Mouse (Mus musculus) hindbrain, postnatal 0 days (tissue): ENCODE results near the gene Abhd2. TPM values are rescaled to one million over a fixed set of nuclear protein-coding genes. Genes with fewer than 3 reads are reported as not detected.

Source experiments
- ATAC-seq: fragments of 200-750 bp; cut with Nextera tagmentation; 2 replicates; pipeline ENCODE4 v1.8.0; 2017; ENCODE audit warnings: mild to moderate bottlenecking, moderate TSS enrichment, moderate library complexity
- DNase-seq: peaks from one replicate; pipeline ENCODE4 v3.0.0-alpha.2; 2015; ENCODE audit warnings: low spot score
- H3K27ac ChIP-seq: fragments of 300-500 bp; sonication (generic); 2 replicates; pipeline ENCODE4 v1.5.1; 2014; ENCODE audit warnings: mild to moderate bottlenecking
- H3K27me3 ChIP-seq: fragments of 300-500 bp; sonication (generic); 2 replicates; pipeline ENCODE4 v1.6.1; 2014; ENCODE audit warnings: low read length, mixed read lengths; ENCODE audit not compliant: insufficient read depth
- H3K36me3 ChIP-seq: fragments of 300-500 bp; sonication (generic); 2 replicates; pipeline ENCODE4 v1.6.1; 2014; ENCODE audit warnings: low read length, mixed read lengths; ENCODE audit not compliant: insufficient read depth
- H3K4me1 ChIP-seq: fragments of 300-500 bp; sonication (generic); 2 replicates; pipeline ENCODE4 v1.6.1; 2014; ENCODE audit warnings: antibody characterized with exemption, low read length, mixed read lengths; ENCODE audit not compliant: insufficient read depth
- H3K4me2 ChIP-seq: fragments of 300-500 bp; sonication (generic); 2 replicates; pipeline ENCODE4 v1.6.1; 2014; ENCODE audit warnings: low read depth, mild to moderate bottlenecking, low read length, moderate library complexity, mixed read lengths
- H3K4me3 ChIP-seq: fragments of 300-500 bp; sonication (generic); 2 replicates; pipeline ENCODE4 v1.5.1; 2014; ENCODE audit warnings: low read length
- H3K9ac ChIP-seq: fragments of 300-500 bp; sonication (generic); replicated peaks from 2 replicates; pipeline ENCODE4 v1.6.1; 2014; ENCODE audit warnings: mild to moderate bottlenecking, low read length, moderate library complexity, mixed read lengths
- H3K9me3 ChIP-seq: fragments of 300-500 bp; sonication (generic); 2 replicates; pipeline ENCODE4 v1.6.1; 2016; ENCODE audit warnings: low read length, mixed read lengths
- CTCF ChIP-seq: IDR thresholded peaks from 2 replicates; pipeline ENCODE4 v1.5.1; 2016; ENCODE audit warnings: antibody characterized with exemption, control low read depth, low read depth
- WGBS: fragments of 180-500 bp; shearing (Covaris S2); extraction: QIAGEN DNeasy Blood & Tissue Kit; methylation state at CpG from one replicate; pipeline ENCODE4 v1.1.7; 2014; 5-methylcytosine and 5-hydroxymethylcytosine counted together
- polyA plus RNA-seq: library from polyadenylated mRNA; unstranded; fragments of >200 nt; fragmentation: Nextera tagmentation; extraction: Ambion mirVana; gene quantifications from 2 replicates; pipeline ENCODE4 v1.2.1, GENCODE M21; 2015
- total RNA-seq: library from RNA; depleted of rRNA; stranded (reverse); fragments of >200 nt; gene quantifications from 2 replicates; pipeline ENCODE4 v1.2.3, GENCODE M21; 2014

Gene Abhd2
- total and polyA plus RNA-seq, 2 experiments from 2014 or later: 23.9 to 92.3 TPM

DNA sequence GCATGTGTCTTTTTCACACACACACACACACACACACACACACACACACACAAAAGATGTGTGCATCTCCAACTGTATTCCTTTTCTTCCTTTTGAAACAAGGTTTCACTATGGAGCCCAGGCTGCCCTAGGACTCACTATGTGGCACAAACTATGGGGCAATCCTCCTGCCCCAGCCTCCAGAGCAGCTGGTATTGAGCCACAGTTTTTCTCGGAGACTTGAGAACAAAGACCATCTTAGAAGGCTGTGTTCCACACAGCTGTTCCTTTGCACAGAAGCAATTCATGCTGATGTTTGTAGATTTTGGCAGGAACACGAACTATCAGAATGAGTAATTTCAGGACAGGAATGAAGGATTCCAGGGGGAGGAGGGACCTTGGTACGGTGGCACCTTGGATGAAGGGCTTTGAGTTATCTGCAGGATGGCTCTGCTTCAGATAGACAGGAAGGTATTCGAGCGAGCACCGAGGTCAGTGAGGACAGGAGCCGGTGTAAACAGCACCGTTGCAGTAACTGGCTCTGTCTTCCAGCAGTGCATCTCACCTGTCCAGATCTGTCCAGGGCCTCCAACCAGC, 35.5 kb downstream of the Abhd2 start:
- ATAC-seq (no peak), DNase-seq (no peak)
- no peaks in the 10 kb centered on the region for H3K36me3 ChIP-seq
- 71% methylated on average over 8 of the region's 8 CpGs for WGBS
- no peak for TF ChIP-seq CTCF
- H3K4me2 ChIP-seq: no peak overlapping the region
- H3K4me3 ChIP-seq: no peak overlapping the region
- H3K9me3 ChIP-seq: no peaks in the 10 kb centered on the region
- H3K4me1 ChIP-seq: peaks cover 29% of the 10 kb centered on the region
- H3K27ac ChIP-seq: peak overlapping the region; percentile 59
- no peaks in the 10 kb centered on the region for H3K27me3 ChIP-seq
- H3K9ac ChIP-seq: no peak overlapping the region

GRCm38 (mm10) chr7:79309247-79310190, 36.5 kb downstream of the Abhd2 start:
- H3K4me1 ChIP-seq: peaks cover 36% of the 10 kb centered on the region
- peak; percentile 56 for DNase-seq
- ATAC-seq: peak; percentile 48

GRCm38 (mm10) chr7:79310191-79310555, 37.2 kb downstream of the Abhd2 start:
- no peak for TF ChIP-seq CTCF
- DNase-seq (peak; percentile 42), ATAC-seq (no peak)
- peak overlapping the region; percentile 59 for H3K27ac ChIP-seq
- H3K27me3 ChIP-seq: no peaks in the 10 kb centered on the region
- H3K4me1 ChIP-seq: peaks cover 42% of the 10 kb centered on the region
- H3K9ac ChIP-seq: no peak overlapping the region
- 45% methylated on average over 1 of the region's 1 CpGs for WGBS
- no peaks in the 10 kb centered on the region for H3K9me3 ChIP-seq
- no peak overlapping the region for H3K4me3 ChIP-seq
- no peak overlapping the region for H3K4me2 ChIP-seq
- H3K36me3 ChIP-seq: no peaks in the 10 kb centered on the region

More at GRCm38 (mm10) chr7:79309247-79310190, 36.5 kb downstream of the Abhd2 start:
- Histone ChIP-seq H3K27ac (peak overlapping the region; percentile 59), H3K27me3 (no peaks in the 10 kb centered on the region), H3K36me3 (no peaks in the 10 kb centered on the region), H3K4me2 (no peak overlapping the region), H3K4me3 (no peak overlapping the region), H3K9me3 (no peaks in the 10 kb centered on the region), H3K9ac (no peak overlapping the region)
- WGBS: 36% methylated on average over 19 of the region's 19 CpGs
- peak; percentile 61 for TF ChIP-seq CTCF

- no peak overlapping the region for H3K4me3 ChIP-seq
- TF ChIP-seq CTCF: no peak
- H3K9me3 ChIP-seq: no peaks in the 10 kb centered on the region
- DNase-seq: no peak
- no peaks in the 10 kb centered on the region for H3K36me3 ChIP-seq
- H3K4me1 ChIP-seq: peaks cover 49% of the 10 kb centered on the region
- H3K27me3 ChIP-seq: no peaks in the 10 kb centered on the region
- 0 out of 2 replicates have a peak overlapping the region, but pooled peaks have one; percentile 7 for H3K27ac ChIP-seq
- no peak for ATAC-seq
- no peak overlapping the region for H3K9ac ChIP-seq
- H3K4me2 ChIP-seq: no peak overlapping the region
- WGBS: 84% methylated on average over 5 of the region's 5 CpGs
Observed at GRCm38 (mm10) chr7:79311420-79311988, 38.5 kb downstream of the Abhd2 start.

- Histone ChIP-seq H3K9ac (no peak overlapping the region), H3K4me2 (no peak overlapping the region), H3K4me1 (peaks cover 49% of the 10 kb centered on the region), H3K9me3 (no peaks in the 10 kb centered on the region), H3K27ac (peak overlapping the region; percentile 51), H3K27me3 (no peaks in the 10 kb centered on the region), H3K4me3 (no peak overlapping the region), H3K36me3 (no peaks in the 10 kb centered on the region)
- ATAC-seq: no peak
- WGBS: 56% methylated on average over 7 of the region's 8 CpGs
- no peak for DNase-seq
- TF ChIP-seq CTCF: no peak
Observed at GRCm38 (mm10) chr7:79312246-79312645, 39.2 kb downstream of the Abhd2 start.

GRCm38 (mm10) chr7:79313519-79314059, 40.6 kb downstream of the Abhd2 start:
- Histone ChIP-seq H3K36me3 (no peaks in the 10 kb centered on the region), H3K4me3 (no peak overlapping the region), H3K9me3 (no peaks in the 10 kb centered on the region), H3K27ac (peak overlapping the region; percentile 51), H3K4me1 (peaks cover 56% of the 10 kb centered on the region), H3K27me3 (no peaks in the 10 kb centered on the region), H3K9ac (no peak overlapping the region), H3K4me2 (no peak overlapping the region)
- DNase-seq (peak; percentile 42), ATAC-seq (no peak)
- 36% methylated on average over 12 of the region's 12 CpGs for WGBS
- no peak for TF ChIP-seq CTCF
